Mouse (Mus musculus): ENCODE results near the gene Ube2q2.
"Not testable (repeated sequence)": the region's sequence is repeated elsewhere in the genome, so short reads cannot be mapped to it uniquely, and the experiment has no call there.

Ube2q2 gene

GRCm38 (mm10) chr9:55172195-55172685 is 23.6 kb downstream of the Ube2q2 start:
- DNase-seq (ENCODE audit: low spot score), result no peak

GRCm38 (mm10) chr9:55174235-55174634 is 25.6 kb downstream of the Ube2q2 start:
- DNase-seq (ENCODE audit: low spot score), result no peak

- DNase-seq (ENCODE audit: low spot score), result no peak
Observed at GRCm38 (mm10) chr9:55195876-55196275, 47.2 kb downstream of the Ube2q2 start.

- DNase-seq (ENCODE audit: low spot score), result no peak
Observed at GRCm38 (mm10) chr9:55198260-55198659, 49.6 kb downstream of the Ube2q2 start.

- DNase-seq (ENCODE audit: low spot score), result no peak
Observed at GRCm38 (mm10) chr9:55199348-55199747, 50.7 kb downstream of the Ube2q2 start.

GRCm38 (mm10) chr9:55208458-55208789 is 59.8 kb downstream of the Ube2q2 start:
- DNase-seq (ENCODE audit: low spot score), result no peak

GRCm38 (mm10) chr9:55208790-55209481 is 60.3 kb downstream of the Ube2q2 start, which contains the start of gene Fbxo22:
Fbxo22 (plus strand) TSS chr9:55208925.
- peak; percentile 91 for DNase-seq (ENCODE audit: low spot score)

GRCm38 (mm10) chr9:55211611-55212010 is 63.0 kb downstream of the Ube2q2 start:
- DNase-seq (ENCODE audit: low spot score), result no peak

GRCm38 (mm10) chr9:55213396-55213795 is 64.7 kb downstream of the Ube2q2 start:
- no peak for DNase-seq (ENCODE audit: low spot score)

GRCm38 (mm10) chr9:55215056-55215455 is 66.4 kb downstream of the Ube2q2 start:
- no peak for DNase-seq (ENCODE audit: low spot score)

GRCm38 (mm10) chr9:55215648-55216047 is 67.0 kb downstream of the Ube2q2 start:
- DNase-seq (ENCODE audit: low spot score), result no peak

GRCm38 (mm10) chr9:55216078-55216477 is 67.4 kb downstream of the Ube2q2 start:
- DNase-seq (ENCODE audit: low spot score), result no peak

- no peak for DNase-seq (ENCODE audit: low spot score)
Observed at GRCm38 (mm10) chr9:55217381-55217780, 68.7 kb downstream of the Ube2q2 start.

GRCm38 (mm10) chr9:55225165-55225737 is 76.6 kb downstream of the Ube2q2 start:
- DNase-seq (ENCODE audit: low spot score), result no peak

- no peak for DNase-seq (ENCODE audit: low spot score)
Observed at GRCm38 (mm10) chr9:55226251-55226650, 77.6 kb downstream of the Ube2q2 start.

GRCm38 (mm10) chr9:55228149-55228548 is 79.5 kb downstream of the Ube2q2 start:
- DNase-seq (ENCODE audit: low spot score), result no peak

- no peak for DNase-seq (ENCODE audit: low spot score)
Observed at GRCm38 (mm10) chr9:55229010-55229409, 80.4 kb downstream of the Ube2q2 start.

GRCm38 (mm10) chr9:55231544-55231943 is 82.9 kb downstream of the Ube2q2 start:
- peak; percentile 17 for DNase-seq (ENCODE audit: low spot score)

- no peak for DNase-seq (ENCODE audit: low spot score)
Observed at GRCm38 (mm10) chr9:55232110-55232509, 83.5 kb downstream of the Ube2q2 start.

- DNase-seq (ENCODE audit: low spot score), result no peak
Observed at GRCm38 (mm10) chr9:55232586-55232985, 83.9 kb downstream of the Ube2q2 start.

- DNase-seq (ENCODE audit: low spot score), result not testable (repeated sequence)
Observed at GRCm38 (mm10) chr9:55233076-55233475, 84.4 kb downstream of the Ube2q2 start.

GRCm38 (mm10) chr9:55236235-55237165 is 87.8 kb downstream of the Ube2q2 start:
- DNase-seq (ENCODE audit: low spot score), result no peak

GRCm38 (mm10) chr9:55240852-55241251 is 92.2 kb downstream of the Ube2q2 start:
- no peak for DNase-seq (ENCODE audit: low spot score)

Measured in embryo, embryonic 10.5 days (tissue).